Mouse (Mus musculus): ENCODE results near the gene Acvr1b. TPM values are rescaled to one million over a fixed set of nuclear protein-coding genes. Genes with fewer than 3 reads are reported as not detected.

Gene Acvr1b
- polyA plus RNA-seq, 1 experiment from 2014 or later = 1.6 TPM

DNA sequence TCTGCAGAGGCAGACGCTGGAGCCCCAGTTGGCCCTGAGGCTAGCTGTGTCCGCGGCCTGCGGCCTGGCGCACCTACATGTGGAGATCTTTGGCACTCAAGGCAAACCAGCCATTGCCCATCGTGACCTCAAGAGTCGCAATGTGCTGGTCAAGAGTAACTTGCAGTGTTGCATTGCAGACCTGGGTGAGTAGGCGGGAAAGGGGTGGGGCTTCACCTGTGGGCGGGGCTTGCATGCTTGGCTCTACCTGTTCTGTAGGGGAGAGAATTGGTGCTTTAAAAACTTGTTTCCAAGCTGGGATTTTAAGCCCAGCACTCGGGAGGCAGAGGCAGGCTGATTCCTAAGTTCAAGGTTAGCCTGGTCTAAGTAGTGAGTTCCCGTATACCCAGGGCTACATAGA lies 36.4 kb upstream of the Acvr1b start:
- Histone ChIP-seq H3K27me3 (peaks cover 46% of the 10 kb centered on the region), H3K36me3 (replicated peaks) (no peaks in the 10 kb centered on the region), H3K4me3 (replicated peaks) (no peak overlapping the region), H3K27ac (replicated peaks) (no peak overlapping the region), H3K9me3 (replicated peaks) (no peaks in the 10 kb centered on the region), H3K4me1 (replicated peaks) (peaks cover 23% of the 10 kb centered on the region), H3K9ac (no peak overlapping the region), H3K4me2 (no peak overlapping the region)
- WGBS (ENCODE audit: insufficient replicate concordance) = 68% methylated on average over 11 of the region's 11 CpGs
- no peak for ATAC-seq (ENCODE audit: insufficient read depth)

DNA sequence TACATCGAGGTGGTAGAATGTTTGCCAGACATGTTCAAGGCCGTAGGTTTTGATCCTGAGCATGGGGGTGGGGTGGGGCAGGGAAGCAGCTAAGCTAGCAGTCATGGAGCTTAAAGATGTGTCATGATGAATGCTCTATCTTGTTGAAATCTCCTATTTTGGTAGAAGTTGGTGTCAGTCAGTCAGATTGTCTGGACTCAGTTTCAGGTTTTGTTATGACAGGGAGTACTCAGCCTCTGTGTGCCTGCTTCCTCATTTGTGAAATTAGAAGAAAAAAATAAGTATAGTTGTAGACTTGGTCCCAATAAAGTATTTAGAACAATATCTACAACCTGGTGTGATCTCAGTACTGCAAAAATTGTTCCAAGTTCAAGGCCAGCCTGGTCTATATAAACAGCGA lies 35.2 kb upstream of the Acvr1b start:
- peaks cover 37% of the 10 kb centered on the region for H3K27me3 ChIP-seq
- H3K4me1 ChIP-seq (replicated peaks) = peaks cover 29% of the 10 kb centered on the region
- WGBS (ENCODE audit: insufficient replicate concordance) = 66% methylated on average over 3 of the region's 3 CpGs
- ATAC-seq (ENCODE audit: insufficient read depth) = no peak
- H3K4me2 ChIP-seq = no peak overlapping the region
- H3K36me3 ChIP-seq (replicated peaks) = no peaks in the 10 kb centered on the region
- H3K9me3 ChIP-seq (replicated peaks) = no peaks in the 10 kb centered on the region
- H3K9ac ChIP-seq = no peak overlapping the region
- no peak overlapping the region for H3K4me3 ChIP-seq (replicated peaks)
- H3K27ac ChIP-seq (replicated peaks) = no peak overlapping the region

DNA sequence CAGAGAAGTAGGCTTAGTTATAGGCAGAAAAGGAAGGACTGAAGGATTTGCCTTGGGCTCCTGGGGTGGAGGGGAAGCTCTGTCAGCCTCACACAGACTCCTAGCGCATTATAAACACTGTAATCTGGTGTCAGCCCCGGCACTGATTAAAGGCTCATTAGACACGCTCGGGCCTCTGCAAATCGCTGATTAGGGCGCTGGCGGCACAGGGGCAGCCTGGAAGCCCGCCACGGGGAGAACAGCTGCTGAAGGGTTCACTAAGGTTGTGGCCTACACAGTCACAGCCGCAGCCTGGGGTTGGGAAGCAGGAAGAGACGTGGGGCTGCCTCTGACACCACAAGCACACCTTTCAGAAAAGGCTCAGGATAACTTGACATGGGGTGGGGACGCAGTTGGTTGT lies 34.0 kb upstream of the Acvr1b start:
- ATAC-seq (ENCODE audit: insufficient read depth) = peak; percentile 13; the same call in 1 of the 2 replicates
- H3K27me3 ChIP-seq = peaks cover 28% of the 10 kb centered on the region
- H3K9me3 ChIP-seq (replicated peaks) = no peaks in the 10 kb centered on the region
- H3K4me3 ChIP-seq (replicated peaks) = no peak overlapping the region
- H3K27ac ChIP-seq (replicated peaks) = no peak overlapping the region
- H3K4me1 ChIP-seq (replicated peaks) = peaks cover 37% of the 10 kb centered on the region
- H3K9ac ChIP-seq = no peak overlapping the region
- H3K36me3 ChIP-seq (replicated peaks) = no peaks in the 10 kb centered on the region
- no peak overlapping the region for H3K4me2 ChIP-seq
- WGBS (ENCODE audit: insufficient replicate concordance) = 16% methylated on average over 12 of the region's 12 CpGs

DNA sequence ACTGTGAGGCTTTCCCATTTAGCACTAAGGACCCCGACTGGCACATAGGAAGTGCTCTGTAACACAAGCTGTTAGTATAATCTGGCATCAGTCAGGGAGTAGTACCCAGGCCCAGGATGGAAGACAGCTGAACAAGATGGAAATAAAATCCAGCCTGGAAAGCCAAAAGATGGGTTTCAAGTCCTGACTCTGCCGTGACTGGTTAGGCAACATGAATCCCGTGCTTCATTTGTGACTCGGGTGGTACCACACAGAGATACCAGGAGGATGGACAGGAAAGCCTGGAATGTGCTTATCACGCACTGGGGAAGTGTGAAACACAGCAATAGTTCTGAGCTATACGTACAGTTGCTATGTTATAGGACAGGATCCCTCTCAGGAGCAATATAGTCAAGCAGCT lies 33.3 kb upstream of the Acvr1b start:
- peaks cover 21% of the 10 kb centered on the region for H3K27me3 ChIP-seq
- no peak overlapping the region for H3K27ac ChIP-seq (replicated peaks)
- H3K4me1 ChIP-seq (replicated peaks) = peaks cover 44% of the 10 kb centered on the region
- H3K9ac ChIP-seq = no peak overlapping the region
- no peaks in the 10 kb centered on the region for H3K36me3 ChIP-seq (replicated peaks)
- WGBS (ENCODE audit: insufficient replicate concordance) = 31% methylated on average over 6 of the region's 6 CpGs
- no peak for ATAC-seq (ENCODE audit: insufficient read depth)
- H3K4me3 ChIP-seq (replicated peaks) = no peak overlapping the region
- H3K9me3 ChIP-seq (replicated peaks) = no peaks in the 10 kb centered on the region
- peak overlapping the region; percentile 30; the same call in 1 of the 2 replicates for H3K4me2 ChIP-seq

DNA sequence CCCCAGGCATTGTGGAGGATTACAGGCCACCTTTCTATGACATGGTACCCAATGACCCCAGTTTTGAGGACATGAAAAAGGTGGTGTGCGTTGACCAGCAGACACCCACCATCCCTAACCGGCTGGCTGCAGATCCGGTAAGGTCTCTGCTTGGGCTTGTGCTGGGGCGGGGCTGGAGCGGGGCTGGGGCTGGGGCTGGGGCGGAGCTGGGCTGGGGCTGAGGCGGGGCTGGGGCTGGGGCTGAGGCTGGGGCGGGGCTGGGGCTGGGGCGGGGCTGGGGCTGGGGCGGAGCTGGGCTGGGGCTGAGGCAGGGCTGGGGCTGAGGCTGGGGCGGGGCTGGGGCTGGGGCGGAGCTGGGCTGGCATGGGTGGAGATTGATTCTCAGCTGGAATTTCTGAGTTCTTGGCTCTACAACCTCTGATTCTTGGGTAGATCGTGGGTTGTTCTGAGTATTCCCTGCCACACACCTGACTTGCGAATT lies 32.8 kb upstream of the Acvr1b start:
- H3K9me3 ChIP-seq (replicated peaks) = no peaks in the 10 kb centered on the region
- peaks cover 19% of the 10 kb centered on the region for H3K27me3 ChIP-seq
- 4% methylated on average over 11 of the region's 14 CpGs for WGBS (ENCODE audit: insufficient replicate concordance)
- H3K4me3 ChIP-seq (replicated peaks) = no peak overlapping the region
- H3K4me1 ChIP-seq (replicated peaks) = peaks cover 50% of the 10 kb centered on the region
- ATAC-seq (ENCODE audit: insufficient read depth) = peak; percentile 74
- no peak overlapping the region for H3K27ac ChIP-seq (replicated peaks)
- H3K36me3 ChIP-seq (replicated peaks) = no peaks in the 10 kb centered on the region
- peak overlapping the region; percentile 30; the same call in 1 of the 2 replicates for H3K4me2 ChIP-seq
- no peak overlapping the region for H3K9ac ChIP-seq

DNA sequence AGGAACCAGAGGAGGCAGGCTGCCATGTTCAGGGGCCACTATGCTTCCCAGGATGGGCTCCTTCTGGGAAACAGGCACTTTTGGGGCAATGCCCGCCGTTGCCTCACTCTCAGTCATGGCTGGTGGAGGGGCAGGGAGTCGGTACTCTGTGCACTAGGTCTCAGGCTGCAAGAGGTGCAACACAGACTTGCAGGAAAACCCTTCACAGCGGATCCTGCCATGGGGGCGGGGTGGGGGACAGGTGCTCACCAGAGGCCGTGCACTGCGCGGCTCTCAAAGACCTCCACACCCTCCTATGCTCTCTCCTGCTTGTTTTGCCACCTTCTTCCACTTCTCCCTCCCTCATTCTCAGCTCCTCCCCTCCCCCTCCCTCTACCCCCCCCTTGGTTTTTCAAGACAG lies 31.2 kb upstream of the Acvr1b start:
- Histone ChIP-seq H3K9ac (no peak overlapping the region), H3K4me2 (no peak overlapping the region), H3K36me3 (replicated peaks) (no peaks in the 10 kb centered on the region), H3K9me3 (replicated peaks) (no peaks in the 10 kb centered on the region), H3K27me3 (peaks cover 27% of the 10 kb centered on the region), H3K4me1 (replicated peaks) (peaks cover 65% of the 10 kb centered on the region), H3K4me3 (replicated peaks) (no peak overlapping the region), H3K27ac (replicated peaks) (no peak overlapping the region)
- ATAC-seq (ENCODE audit: insufficient read depth) = no peak
- 66% methylated on average over 8 of the region's 8 CpGs for WGBS (ENCODE audit: insufficient replicate concordance)

DNA sequence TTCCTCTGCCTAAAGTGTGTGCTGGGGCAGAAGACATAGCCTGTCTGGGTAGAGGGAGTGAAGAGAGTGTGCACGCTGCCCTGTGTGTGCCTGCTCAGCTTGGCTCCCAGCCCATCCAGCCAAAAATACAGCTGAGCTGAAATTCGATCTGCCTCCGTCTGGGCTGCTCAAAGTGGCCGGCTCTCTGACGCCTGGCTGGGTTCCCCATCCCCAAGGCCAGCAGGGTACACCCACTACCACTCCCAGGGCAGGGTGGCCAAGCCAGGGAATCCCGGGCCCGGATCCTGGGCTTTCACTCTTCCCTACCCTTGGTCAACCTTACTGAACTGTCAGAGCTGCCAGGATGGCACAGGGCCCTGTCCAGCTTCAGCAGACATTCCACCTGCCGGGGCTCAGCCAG lies 30.4 kb upstream of the Acvr1b start:
- Histone ChIP-seq H3K36me3 (replicated peaks) (no peaks in the 10 kb centered on the region), H3K9me3 (replicated peaks) (no peaks in the 10 kb centered on the region), H3K27ac (replicated peaks) (no peak overlapping the region), H3K27me3 (peaks cover 27% of the 10 kb centered on the region), H3K4me1 (replicated peaks) (peaks cover 73% of the 10 kb centered on the region), H3K4me2 (no peak overlapping the region), H3K4me3 (replicated peaks) (no peak overlapping the region), H3K9ac (no peak overlapping the region)
- ATAC-seq (ENCODE audit: insufficient read depth) = no peak
- 57% methylated on average over 8 of the region's 8 CpGs for WGBS (ENCODE audit: insufficient replicate concordance)

DNA sequence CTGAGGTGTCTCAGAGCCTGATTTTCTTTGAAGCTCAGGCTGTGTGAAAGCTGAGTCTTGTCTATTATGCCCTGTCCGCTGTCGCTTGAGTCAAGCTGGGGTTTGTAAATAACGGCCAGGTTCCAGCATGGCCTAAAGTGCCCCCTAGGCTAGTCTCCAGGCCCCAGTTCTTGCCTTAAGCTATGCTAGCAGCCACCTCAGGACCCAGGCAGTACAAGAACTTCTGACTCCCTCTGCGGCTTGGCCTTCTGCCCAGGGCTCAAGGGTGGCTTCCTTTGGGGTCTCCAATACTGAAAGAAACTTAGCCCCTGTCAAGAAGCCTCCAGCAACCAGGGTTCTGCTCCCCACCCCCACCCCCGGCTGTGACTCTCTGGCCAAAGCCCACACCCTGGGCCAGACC lies 29.7 kb upstream of the Acvr1b start:
- H3K9ac ChIP-seq = no peak overlapping the region
- 68% methylated on average over 5 of the region's 5 CpGs for WGBS (ENCODE audit: insufficient replicate concordance)

DNA sequence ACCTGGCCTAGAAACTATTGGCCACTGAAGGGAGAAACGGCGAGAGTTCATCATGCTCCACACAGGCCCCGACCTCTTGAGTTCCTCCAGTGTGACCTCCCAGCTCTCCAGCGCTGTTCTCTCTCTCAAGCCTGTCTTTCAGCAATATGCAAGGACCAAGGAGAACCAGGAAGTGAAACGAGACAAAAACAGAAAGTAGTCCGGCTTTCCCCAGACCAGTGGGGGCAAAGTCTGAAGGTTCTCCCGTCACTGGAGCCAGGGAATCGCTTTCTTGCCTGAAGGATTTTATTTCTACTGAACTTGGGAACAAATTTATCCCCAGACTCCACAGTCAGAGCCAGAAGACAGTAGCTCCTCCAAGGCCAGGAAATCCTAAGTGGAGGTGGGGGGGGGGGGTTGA lies 29.1 kb upstream of the Acvr1b start:
- H3K9me3 ChIP-seq (replicated peaks) = no peaks in the 10 kb centered on the region
- ATAC-seq (ENCODE audit: insufficient read depth) = no peak
- H3K27me3 ChIP-seq = peaks cover 22% of the 10 kb centered on the region
- peak overlapping the region; percentile 28 for H3K4me3 ChIP-seq (replicated peaks)
- peaks cover 65% of the 10 kb centered on the region for H3K4me1 ChIP-seq (replicated peaks)
- H3K4me2 ChIP-seq = peak overlapping the region; percentile 58
- no peak overlapping the region for H3K9ac ChIP-seq
- H3K27ac ChIP-seq (replicated peaks) = peak overlapping the region; percentile 24; the same call in 1 of the 2 replicates
- 55% methylated on average over 8 of the region's 8 CpGs for WGBS (ENCODE audit: insufficient replicate concordance)
- H3K36me3 ChIP-seq (replicated peaks) = no peaks in the 10 kb centered on the region

More for the DNA sequence above, 29.7 kb upstream of the Acvr1b start:
- Histone ChIP-seq H3K36me3 (replicated peaks) (no peaks in the 10 kb centered on the region), H3K27me3 (peaks cover 25% of the 10 kb centered on the region), H3K27ac (replicated peaks) (peak overlapping the region; percentile 24; the same call in 1 of the 2 replicates), H3K4me1 (replicated peaks) (peaks cover 71% of the 10 kb centered on the region), H3K4me2 (peak overlapping the region; percentile 58; the same call in 1 of the 2 replicates), H3K9me3 (replicated peaks) (no peaks in the 10 kb centered on the region), H3K4me3 (replicated peaks) (no peak overlapping the region)
- ATAC-seq (ENCODE audit: insufficient read depth) = no peak

DNA sequence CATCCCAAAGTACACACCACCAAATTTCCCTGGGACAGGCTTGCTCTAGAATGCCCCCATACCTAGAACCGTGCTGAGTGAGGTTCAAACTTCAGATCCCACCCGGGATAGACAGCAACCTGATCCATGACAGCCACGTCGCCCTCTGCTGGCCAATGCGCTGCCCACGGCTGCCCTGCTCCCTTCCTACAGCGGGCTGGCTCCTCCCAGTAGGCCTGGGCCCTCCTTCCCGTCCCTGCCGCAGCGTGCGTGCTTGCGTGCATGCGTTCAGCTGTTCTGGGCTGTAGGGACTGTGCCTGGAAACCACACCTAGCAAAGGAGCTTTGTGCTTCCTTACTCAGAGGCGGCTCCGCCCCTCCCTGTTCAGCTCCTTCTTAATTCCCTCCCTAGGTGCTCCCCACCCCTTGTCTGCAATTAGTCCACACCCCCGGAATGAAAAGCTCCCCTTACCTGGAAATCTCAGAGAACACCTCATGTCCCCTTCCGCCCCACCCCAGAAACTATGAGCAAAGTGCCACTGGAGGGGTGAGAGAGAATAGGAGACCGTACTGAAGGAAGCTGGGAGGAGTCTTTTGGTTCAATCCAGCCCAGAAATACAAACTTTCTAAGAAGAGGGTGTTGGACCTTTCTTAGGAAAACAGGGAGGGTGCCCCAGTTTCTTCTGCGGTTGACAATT lies 28.3 kb upstream of the Acvr1b start:
- Histone ChIP-seq H3K27ac (replicated peaks) (0 out of 2 replicates have a peak overlapping the region, but pooled peaks have one; percentile 14), H3K4me2 (peak overlapping the region; percentile 58), H3K4me1 (replicated peaks) (peaks cover 57% of the 10 kb centered on the region), H3K9ac (no peak overlapping the region), H3K4me3 (replicated peaks) (peak overlapping the region; percentile 28), H3K9me3 (replicated peaks) (no peaks in the 10 kb centered on the region), H3K27me3 (peaks cover 18% of the 10 kb centered on the region), H3K36me3 (replicated peaks) (no peaks in the 10 kb centered on the region)
- ATAC-seq (ENCODE audit: insufficient read depth) = peak; percentile 87
- WGBS (ENCODE audit: insufficient replicate concordance) = 3% methylated on average over 19 of the region's 19 CpGs

DNA sequence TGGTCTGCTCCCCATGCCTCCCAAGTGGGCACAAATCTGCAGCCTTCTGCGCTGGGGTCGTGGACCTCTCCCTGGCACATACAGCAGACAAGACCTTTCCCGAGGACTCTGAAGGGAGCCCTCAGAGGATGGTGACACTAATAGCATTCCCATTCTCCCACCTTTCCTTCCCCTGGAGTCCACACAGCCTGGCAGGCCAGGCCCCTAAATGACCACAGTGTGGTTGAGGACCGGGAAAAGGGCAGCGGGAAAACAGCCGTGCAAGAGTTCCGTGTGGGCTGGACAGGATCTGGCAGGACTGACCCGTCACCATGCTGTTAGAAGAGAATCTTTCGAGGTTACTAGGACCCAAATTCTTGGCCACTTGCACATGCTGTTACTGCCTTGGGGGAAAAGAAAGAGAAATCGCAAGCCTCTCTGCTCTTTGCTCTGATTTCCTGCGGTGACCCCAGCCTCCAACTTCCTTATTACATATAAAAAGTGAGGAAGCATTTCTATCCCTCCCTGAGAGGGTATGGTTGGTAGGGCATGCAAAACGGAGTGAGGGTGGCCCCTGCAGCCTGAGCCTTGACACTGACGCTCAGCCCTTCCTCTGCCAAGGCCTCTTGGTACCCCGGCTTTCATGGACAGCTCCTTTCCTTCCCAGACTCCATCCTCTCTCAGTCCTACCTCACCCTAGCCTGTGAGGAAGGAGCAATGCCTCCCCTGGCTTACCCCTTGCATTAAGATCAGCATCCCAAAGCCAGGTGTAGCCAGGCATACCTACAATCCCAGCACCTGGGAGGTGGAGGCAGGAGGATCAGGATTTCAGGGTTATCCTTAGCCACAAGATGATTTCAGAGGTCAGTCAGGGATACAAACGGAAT lies 27.5 kb upstream of the Acvr1b start:
- peaks cover 17% of the 10 kb centered on the region for H3K27me3 ChIP-seq
- 0 out of 2 replicates have a peak overlapping the region, but pooled peaks have one; percentile 14 for H3K27ac ChIP-seq (replicated peaks)
- 20% methylated on average over 15 of the region's 15 CpGs for WGBS (ENCODE audit: insufficient replicate concordance)
- no peaks in the 10 kb centered on the region for H3K9me3 ChIP-seq (replicated peaks)
- ATAC-seq (ENCODE audit: insufficient read depth) = no peak
- H3K4me1 ChIP-seq (replicated peaks) = peaks cover 51% of the 10 kb centered on the region
- no peak overlapping the region for H3K9ac ChIP-seq
- no peaks in the 10 kb centered on the region for H3K36me3 ChIP-seq (replicated peaks)
- no peak overlapping the region for H3K4me3 ChIP-seq (replicated peaks)
- H3K4me2 ChIP-seq = peak overlapping the region; percentile 58
